Mouse (Mus musculus) c-Kit-positive CD71-positive TER-119-negative erythroid progenitor cells, embryonic 14.5 days (primary cell): ENCODE data around the gene Gcnt7.
A peak's percentile ranks its signal among the peaks of the same experiment; 100 is the strongest.

Experiments
- DNase-seq: peaks from one replicate; pipeline ENCODE4 v3.0.0-alpha.2; 2013; ENCODE audit warnings: low read depth

Gcnt7 gene

DNA sequence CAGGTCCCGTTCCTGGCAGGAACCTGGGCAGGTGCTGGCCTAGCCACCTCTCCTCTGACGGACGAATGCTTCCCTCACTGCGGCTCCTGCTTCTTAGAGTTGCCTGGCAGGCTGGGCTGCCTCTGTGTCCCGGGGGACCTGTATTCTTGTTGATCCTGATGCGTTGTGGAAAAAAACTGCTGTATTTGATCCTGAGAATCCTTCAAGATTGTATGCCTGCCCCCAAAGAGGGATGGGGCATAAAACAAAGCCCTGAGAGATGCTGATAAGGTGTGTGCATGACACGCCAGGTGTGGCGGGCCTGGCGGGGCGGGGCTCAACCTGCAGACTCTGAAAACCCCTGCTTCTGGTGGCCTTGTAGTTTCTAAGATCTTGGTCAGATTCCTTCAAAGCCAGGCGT is at the start of gene Gcnt7:
Gene Gcnt7 (minus strand): TSS at position 101 of the 400 bp plus-strand sequence.
- DNase-seq, result no peak

- no peak for DNase-seq
These were observed 47.7 kb upstream of the Gcnt7 start for GRCm38 (mm10) chr2:172506121-172506520.

- DNase-seq, result no peak
These were observed 43.8 kb upstream of the Gcnt7 start for GRCm38 (mm10) chr2:172502168-172502567.

DNA sequence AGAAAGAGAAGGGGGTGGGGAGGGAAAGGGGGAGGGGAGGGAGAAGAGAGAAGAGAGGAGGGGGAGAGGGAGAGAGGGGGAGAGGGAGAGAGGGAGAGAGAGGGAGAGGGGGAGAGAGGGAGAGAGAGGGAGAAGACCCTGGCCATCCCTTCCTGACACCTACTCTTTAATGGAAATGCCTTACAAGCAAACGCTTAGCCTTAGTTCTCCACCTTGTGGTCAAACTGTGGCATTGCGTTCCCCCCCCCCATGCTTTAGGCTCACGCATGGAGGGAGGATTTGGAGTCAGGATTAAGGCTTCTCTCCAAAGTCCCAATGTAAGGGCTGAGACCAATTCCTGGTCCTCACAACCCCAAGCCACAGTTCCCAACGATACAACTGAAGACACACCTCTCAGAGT is 42.9 kb upstream of the Gcnt7 start:
- peak; percentile 14 for DNase-seq

GRCm38 (mm10) chr2:172500752-172501316 is 42.4 kb upstream of the Gcnt7 start:
- peak; percentile 5 for DNase-seq

DNA sequence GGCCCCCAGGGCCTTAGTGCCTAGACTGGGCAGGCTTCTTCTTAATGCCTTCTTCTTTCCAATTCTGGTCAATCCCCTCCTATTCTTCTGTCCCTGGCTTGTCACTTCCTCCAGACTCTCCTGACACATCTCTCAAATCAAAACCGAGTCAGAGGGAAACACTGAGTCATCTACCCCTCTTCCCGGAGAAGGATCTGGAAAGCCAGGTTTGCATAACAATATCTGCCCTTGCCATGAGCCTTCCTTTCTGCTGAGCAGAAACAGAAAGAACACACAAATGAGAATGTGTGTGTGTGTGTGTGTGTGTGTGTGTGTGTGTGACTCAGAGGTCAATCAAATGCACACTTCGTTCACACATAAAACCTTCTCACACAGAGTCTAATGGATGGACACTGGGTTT is 40.4 kb upstream of the Gcnt7 start:
- DNase-seq, result no peak

DNA sequence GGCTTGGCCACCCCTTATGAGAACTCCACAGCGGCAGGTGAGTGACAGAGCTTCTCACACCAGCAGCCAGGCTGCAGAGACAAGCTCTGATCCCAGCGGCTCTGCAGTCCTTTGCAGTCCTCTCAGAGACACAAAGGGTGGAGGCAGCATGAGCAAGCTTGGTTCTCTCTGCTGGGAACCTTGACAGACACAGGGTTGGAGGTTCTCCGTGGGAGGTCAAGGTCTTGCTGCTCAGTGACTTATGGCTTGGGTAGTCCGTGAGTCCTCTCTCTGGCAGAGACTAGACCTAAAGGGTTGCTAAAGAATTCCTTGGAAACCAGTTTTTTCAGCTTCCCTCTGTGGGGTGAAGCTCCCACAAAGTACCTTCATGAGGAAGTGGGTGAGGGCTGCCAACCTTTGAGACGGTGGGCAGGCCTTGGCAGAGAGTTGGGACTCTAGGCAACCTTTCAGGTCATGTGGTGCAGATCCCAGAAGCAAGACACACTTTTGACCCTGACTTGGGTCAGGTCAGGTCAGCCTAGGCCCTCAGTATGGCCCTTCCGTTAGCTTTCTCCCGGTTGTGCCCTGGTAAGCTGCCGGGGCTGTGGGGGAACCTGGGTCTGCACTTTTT is 38.4 kb upstream of the Gcnt7 start:
- DNase-seq, result no peak

GRCm38 (mm10) chr2:172484696-172485370 is 26.4 kb upstream of the Gcnt7 start:
- DNase-seq, result no peak

DNA sequence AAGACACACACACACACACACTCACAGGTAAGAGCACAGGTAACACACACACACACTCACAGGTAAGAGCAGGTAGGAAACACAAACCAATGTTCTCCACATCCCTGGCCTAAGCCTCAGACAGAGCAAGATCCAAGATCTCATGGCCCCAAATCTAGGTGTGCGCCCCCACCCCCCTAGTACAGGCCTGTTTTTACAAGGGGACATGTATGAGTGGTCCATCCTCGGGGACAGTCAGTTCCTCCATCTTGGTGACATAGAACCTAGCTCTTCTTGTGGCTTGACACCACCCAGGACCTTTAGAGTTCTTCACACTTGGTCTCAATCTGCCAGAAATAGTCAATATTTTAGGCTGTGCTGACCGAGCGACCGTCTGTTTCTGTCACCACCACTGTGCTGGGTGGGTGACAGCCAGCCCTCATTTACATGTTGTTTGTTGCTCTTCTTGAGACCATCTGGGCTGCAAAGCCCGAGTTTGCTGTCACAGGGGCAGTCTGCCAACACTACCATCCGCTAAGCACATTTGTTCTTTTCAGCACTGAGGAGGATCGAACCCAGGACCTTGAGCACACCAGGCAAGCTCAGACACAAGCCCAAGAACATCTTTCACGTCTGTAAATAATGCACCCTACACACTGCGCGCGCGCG is 25.5 kb upstream of the Gcnt7 start:
- DNase-seq, result no peak

GRCm38 (mm10) chr2:172481654-172482385 is 23.4 kb upstream of the Gcnt7 start:
- DNase-seq, result no peak

- DNase-seq, result no peak
These were observed 21.9 kb upstream of the Gcnt7 start for GRCm38 (mm10) chr2:172480296-172480695.

GRCm38 (mm10) chr2:172477860-172478259 is 19.5 kb upstream of the Gcnt7 start:
- peak; percentile 30 for DNase-seq

GRCm38 (mm10) chr2:172477350-172477749 is 19.0 kb upstream of the Gcnt7 start:
- no peak for DNase-seq

GRCm38 (mm10) chr2:172476707-172477260 is 18.4 kb upstream of the Gcnt7 start:
- no peak for DNase-seq

DNA sequence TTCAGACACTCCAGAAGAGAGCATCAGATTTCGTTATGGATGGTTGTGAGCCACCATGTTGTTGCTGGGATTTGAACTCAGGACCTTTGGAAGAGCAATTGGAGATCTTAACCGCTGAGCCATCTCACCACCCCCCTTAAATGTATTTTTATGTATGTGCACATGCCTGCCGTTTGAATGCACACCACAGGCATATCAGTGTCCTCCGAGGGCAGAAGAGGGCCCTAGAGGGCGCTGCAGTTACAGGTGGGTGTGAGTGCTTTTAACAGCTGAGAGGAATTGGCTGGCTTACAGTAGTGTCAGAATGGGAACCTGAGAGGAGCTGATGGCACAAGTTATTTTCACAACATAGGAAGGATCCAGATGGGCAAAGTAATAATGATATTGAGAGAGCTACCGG is 16.6 kb upstream of the Gcnt7 start:
- peak; percentile 24 for DNase-seq

GRCm38 (mm10) chr2:172473591-172473990 is 15.2 kb upstream of the Gcnt7 start:
- DNase-seq, result no peak

- no peak for DNase-seq
These were observed 13.9 kb upstream of the Gcnt7 start, which contains the start of gene Fam209 for GRCm38 (mm10) chr2:172472318-172472717. Gene Fam209 (plus strand): TSS chr2:172472520.

- no peak for DNase-seq
These were observed 10.0 kb upstream of the Gcnt7 start for GRCm38 (mm10) chr2:172468346-172468819.

- DNase-seq, result no peak
These were observed 8.8 kb upstream of the Gcnt7 start for GRCm38 (mm10) chr2:172467206-172467605.

GRCm38 (mm10) chr2:172466427-172467132 is 8.2 kb upstream of the Gcnt7 start:
- DNase-seq, result no peak

DNA sequence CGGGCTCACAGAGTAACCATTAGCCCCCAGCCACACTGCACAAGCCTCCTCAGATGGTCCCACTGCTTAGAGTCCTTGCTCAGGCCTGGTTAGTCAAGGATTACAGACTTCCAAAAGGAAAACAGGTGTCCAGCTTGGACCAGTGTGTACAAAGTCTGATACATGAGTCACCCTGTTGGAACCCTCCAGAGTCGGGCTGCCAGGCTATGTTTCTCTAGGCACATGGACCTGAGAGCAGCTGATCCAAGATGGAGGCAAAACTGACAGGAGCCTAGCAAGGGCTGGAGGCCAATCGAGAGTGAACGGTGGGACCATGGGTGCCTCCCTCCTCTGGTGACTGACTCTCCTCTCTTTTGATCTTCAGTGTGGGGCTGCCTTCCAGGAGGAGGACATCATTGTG is 4.4 kb upstream of the Gcnt7 start:
- DNase-seq, result no peak
